Mouse (Mus musculus) bone marrow macrophage, adult 2 months (primary cell): Measurements from ENCODE around the gene Ppfibp1.

Source experiments
- CTCF ChIP-seq: IDR thresholded peaks from 2 replicates; pipeline ENCODE4 v1.5.1; 2012; ENCODE audit warnings: low read depth, mild to moderate bottlenecking, low read length, moderate library complexity
- POLR2A ChIP-seq: IDR thresholded peaks from 2 replicates; pipeline ENCODE4 v1.6.1; 2012; ENCODE audit warnings: mild to moderate bottlenecking, low read depth, low read length, borderline replicate concordance

- TF ChIP-seq CTCF (no peak), POLR2A (no peak)
These were observed 5.6 kb downstream of the Ppfibp1 start for GRCm38 (mm10) chr6:146893890-146894289.
